Mouse (Mus musculus) macrophage (primary cell): ENCODE results near the gene Cnot6. TPM values are rescaled to one million over a fixed set of nuclear protein-coding genes. Genes with fewer than 3 reads are reported as not detected.

Experiments used
- H3K27ac ChIP-seq: fragments of 350-480 bp; formaldehyde crosslinking; 2 replicates; pipeline ENCODE4 v1.9.0; 2021
- H3K36me3 ChIP-seq: fragments of 350-480 bp; formaldehyde crosslinking; 2 replicates; pipeline ENCODE4 v1.9.0; 2021; ENCODE audit errors: inconsistent target
- H3K4me3 ChIP-seq: fragments of 350-480 bp; formaldehyde crosslinking; 2 replicates; pipeline ENCODE4 v1.9.0; 2021; ENCODE audit errors: inconsistent target
- H3K79me2 ChIP-seq: fragments of 350-480 bp; formaldehyde crosslinking; 2 replicates; pipeline ENCODE4 v1.9.0; 2021; ENCODE audit errors: inconsistent target
- WGBS: methylation state at CpG from one replicate; pipeline ENCODE4 v1.1.7; 2026; ENCODE audit warnings: inconsistent platforms; ENCODE audit not compliant: missing documents; 5-methylcytosine and 5-hydroxymethylcytosine counted together
- polyA plus RNA-seq: library from polyadenylated mRNA; stranded (reverse); fragments of 250-400 nt; gene quantifications from 3 replicates; pipeline ENCODE4 v1.2.4, GENCODE M21; 2018; ENCODE audit warnings: inconsistent platforms

Cnot6 gene
- polyA plus RNA-seq, 1 experiment from 2014 or later: 24.6 TPM

GRCm38 (mm10) chr11:49652401-49653078 lies 60.0 kb downstream of the Cnot6 start:
- WGBS: 25% methylated on average over 18 of the region's 19 CpGs
- Histone ChIP-seq H3K4me3 (no peak overlapping the region), H3K27ac (no peak overlapping the region), H3K79me2 (no peaks in the 10 kb centered on the region), H3K36me3 (no peaks in the 10 kb centered on the region)

DNA sequence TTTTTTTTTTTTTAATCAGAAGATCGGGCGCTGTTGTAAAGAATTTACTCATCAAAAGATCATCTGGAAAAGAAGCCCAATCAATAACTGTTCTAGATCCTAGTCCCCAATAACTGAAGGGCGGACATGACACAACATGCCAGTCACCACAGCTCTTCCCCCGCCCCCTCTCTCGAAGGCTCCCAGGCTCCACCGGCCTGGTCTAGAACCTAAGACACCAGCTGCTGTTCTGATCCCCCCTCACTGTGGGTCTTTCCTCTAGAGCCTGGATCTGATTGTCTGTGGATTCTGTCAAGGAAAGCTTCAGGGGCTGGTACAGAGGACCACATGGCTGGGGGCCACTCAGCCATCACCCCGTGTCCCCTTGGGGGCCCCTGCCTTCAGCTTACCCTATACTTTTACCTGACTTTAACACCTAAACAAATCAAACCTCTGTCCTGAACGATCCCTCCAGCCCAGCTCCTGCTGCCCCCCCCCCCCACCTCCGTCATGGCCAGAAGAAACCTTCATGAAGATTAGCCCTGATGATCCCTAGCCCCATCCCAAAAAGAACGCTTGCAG lies 60.7 kb downstream of the Cnot6 start:
- no peak overlapping the region for H3K27ac ChIP-seq
- whole genome bisulfite sequencing: 85% methylated on average over 7 of the region's 10 CpGs
- H3K79me2 ChIP-seq: no peaks in the 10 kb centered on the region
- no peaks in the 10 kb centered on the region for H3K36me3 ChIP-seq
- H3K4me3 ChIP-seq: no peak overlapping the region

- 72% methylated on average over 16 of the region's 16 CpGs for WGBS
- no peak overlapping the region for H3K4me3 ChIP-seq
- no peak overlapping the region for H3K27ac ChIP-seq
Measured at GRCm38 (mm10) chr11:49650994-49651761, 61.3 kb downstream of the Cnot6 start.

GRCm38 (mm10) chr11:49650113-49650993 lies 62.2 kb downstream of the Cnot6 start:
- Histone ChIP-seq H3K79me2 (no peaks in the 10 kb centered on the region), H3K4me3 (no peak overlapping the region), H3K36me3 (no peaks in the 10 kb centered on the region), H3K27ac (no peak overlapping the region)
- 84% methylated on average over 18 of the region's 18 CpGs for WGBS

More at GRCm38 (mm10) chr11:49650994-49651761, 61.3 kb downstream of the Cnot6 start:
- H3K36me3 ChIP-seq: no peaks in the 10 kb centered on the region
- H3K79me2 ChIP-seq: no peaks in the 10 kb centered on the region

GRCm38 (mm10) chr11:49645677-49646076 lies 66.8 kb downstream of the Cnot6 start:
- Histone ChIP-seq H3K27ac (no peak overlapping the region), H3K79me2 (no peaks in the 10 kb centered on the region), H3K4me3 (no peak overlapping the region), H3K36me3 (no peaks in the 10 kb centered on the region)
- WGBS: 54% methylated on average over 8 of the region's 8 CpGs

- WGBS: 43% methylated on average over 11 of the region's 11 CpGs
- Histone ChIP-seq H3K4me3 (no peak overlapping the region), H3K36me3 (no peaks in the 10 kb centered on the region), H3K27ac (no peak overlapping the region), H3K79me2 (no peaks in the 10 kb centered on the region)
Measured at GRCm38 (mm10) chr11:49636449-49636848, 76.1 kb downstream of the Cnot6 start.

- WGBS: 72% methylated on average over 6 of the region's 6 CpGs
- no peaks in the 10 kb centered on the region for H3K79me2 ChIP-seq
- H3K27ac ChIP-seq: no peak overlapping the region
- no peak overlapping the region for H3K4me3 ChIP-seq
- no peaks in the 10 kb centered on the region for H3K36me3 ChIP-seq
Measured at GRCm38 (mm10) chr11:49635671-49636070, 76.9 kb downstream of the Cnot6 start.

DNA sequence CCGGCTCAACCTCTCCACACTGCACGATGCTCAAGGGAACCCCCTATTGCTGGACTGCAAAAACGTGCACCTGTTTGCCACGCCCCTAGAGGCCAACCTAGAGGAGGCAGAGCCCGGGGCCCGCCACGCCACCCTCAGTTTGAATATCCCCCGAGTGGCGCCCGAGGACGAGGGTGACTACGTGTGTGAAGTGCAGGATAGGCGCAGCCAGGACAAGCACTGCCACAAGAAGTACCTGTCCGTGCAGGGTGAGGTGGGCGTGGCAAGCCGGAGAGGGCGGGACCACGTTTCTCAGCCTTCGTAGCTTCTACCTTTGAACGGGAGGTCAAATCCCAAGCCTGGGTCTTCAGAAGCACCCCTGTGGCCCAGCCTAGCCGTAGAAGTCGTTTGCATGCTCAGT lies 78.4 kb downstream of the Cnot6 start:
- no peaks in the 10 kb centered on the region for H3K36me3 ChIP-seq
- no peak overlapping the region for H3K27ac ChIP-seq
- WGBS: 53% methylated on average over 22 of the region's 22 CpGs
- no peaks in the 10 kb centered on the region for H3K79me2 ChIP-seq
- H3K4me3 ChIP-seq: no peak overlapping the region

DNA sequence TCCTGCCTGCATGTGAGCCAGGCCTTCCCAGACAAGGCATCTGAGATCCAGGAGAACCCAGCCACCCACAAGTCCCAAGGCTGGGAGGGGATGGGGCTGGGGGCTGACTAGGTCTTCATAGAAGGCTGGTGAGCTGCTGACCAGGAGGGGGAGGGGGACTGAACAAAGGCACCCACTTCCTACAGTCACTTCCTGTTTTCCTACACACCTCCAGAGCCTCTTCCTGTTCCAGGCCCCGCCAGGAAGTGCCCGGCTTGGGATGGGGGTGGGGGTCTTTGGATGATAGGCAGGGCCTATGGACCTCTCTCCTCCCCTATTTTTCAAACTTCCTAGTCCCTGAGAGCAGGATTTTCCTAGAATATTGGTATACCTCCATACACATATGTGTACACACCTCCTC lies 80.3 kb downstream of the Cnot6 start:
- WGBS: 7% methylated on average over 2 of the region's 2 CpGs
- Histone ChIP-seq H3K27ac (no peak overlapping the region), H3K4me3 (no peak overlapping the region), H3K36me3 (no peaks in the 10 kb centered on the region), H3K79me2 (no peaks in the 10 kb centered on the region)

DNA sequence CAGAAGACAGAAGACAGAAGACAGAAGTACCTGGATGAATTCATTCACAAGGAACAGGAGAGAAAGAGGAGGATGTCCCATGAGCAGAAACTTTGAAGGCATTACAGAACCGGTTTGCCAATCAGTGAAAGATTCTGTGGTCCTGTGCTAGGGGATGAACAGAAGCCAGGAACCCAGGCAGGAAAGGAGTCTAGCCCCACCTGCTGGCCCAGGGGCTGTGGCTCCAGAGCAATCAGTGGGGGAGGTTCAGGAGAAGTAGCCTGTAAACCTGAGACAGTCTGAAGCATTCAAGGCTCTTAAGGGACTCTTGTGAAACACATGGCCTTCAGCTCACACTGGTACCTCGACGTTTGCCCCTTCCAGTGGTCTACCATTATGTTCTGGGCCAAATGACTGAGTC lies 81.4 kb downstream of the Cnot6 start:
- Histone ChIP-seq H3K4me3 (no peak overlapping the region), H3K27ac (no peak overlapping the region), H3K79me2 (no peaks in the 10 kb centered on the region), H3K36me3 (no peaks in the 10 kb centered on the region)
- 11% methylated on average over 3 of the region's 3 CpGs for WGBS

DNA sequence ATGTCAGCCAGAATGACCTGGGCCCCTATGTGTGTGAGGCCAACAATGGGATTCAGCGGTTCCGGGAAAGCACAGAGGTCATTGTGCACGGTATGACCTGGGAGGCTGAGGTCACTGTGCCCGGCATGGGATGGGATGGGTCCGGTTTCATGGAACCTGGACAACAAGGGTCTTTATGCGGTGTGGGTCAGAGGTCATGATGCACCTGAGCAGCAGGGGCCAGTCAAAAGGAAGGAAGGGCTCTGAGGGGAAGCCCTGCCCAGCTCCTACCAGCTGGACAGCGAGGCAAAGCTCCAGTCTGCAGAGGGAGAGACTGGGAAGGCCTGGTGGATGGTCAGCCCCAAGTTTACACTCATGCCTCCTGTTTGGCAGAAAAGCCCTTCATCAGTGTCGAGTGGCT lies 85.8 kb downstream of the Cnot6 start:
- no peaks in the 10 kb centered on the region for H3K36me3 ChIP-seq
- no peaks in the 10 kb centered on the region for H3K79me2 ChIP-seq
- 93% methylated on average over 8 of the region's 8 CpGs for WGBS
- H3K27ac ChIP-seq: no peak overlapping the region
- H3K4me3 ChIP-seq: no peak overlapping the region

GRCm38 (mm10) chr11:49625863-49626262 lies 86.7 kb downstream of the Cnot6 start:
- no peak overlapping the region for H3K27ac ChIP-seq
- WGBS: 80% methylated on average over 15 of the region's 15 CpGs
- no peaks in the 10 kb centered on the region for H3K36me3 ChIP-seq
- H3K79me2 ChIP-seq: no peaks in the 10 kb centered on the region
- H3K4me3 ChIP-seq: no peak overlapping the region

- no peaks in the 10 kb centered on the region for H3K79me2 ChIP-seq
- no peak overlapping the region for H3K4me3 ChIP-seq
- 92% methylated on average over 3 of the region's 3 CpGs for WGBS
- no peak overlapping the region for H3K27ac ChIP-seq
- H3K36me3 ChIP-seq: no peaks in the 10 kb centered on the region
Measured at GRCm38 (mm10) chr11:49624156-49624555, 88.4 kb downstream of the Cnot6 start.

- no peaks in the 10 kb centered on the region for H3K79me2 ChIP-seq
- H3K36me3 ChIP-seq: no peaks in the 10 kb centered on the region
- no peak overlapping the region for H3K4me3 ChIP-seq
- 85% methylated on average over 5 of the region's 5 CpGs for WGBS
- H3K27ac ChIP-seq: no peak overlapping the region
Measured at GRCm38 (mm10) chr11:49621953-49622352, 90.6 kb downstream of the Cnot6 start.
